Mouse (Mus musculus) lung, embryonic 15.5 days (tissue): ENCODE results near the gene Syn3. TPM values are rescaled to one million over a fixed set of nuclear protein-coding genes. Genes with fewer than 3 reads are reported as not detected.
A peak's percentile ranks its signal among the peaks of the same experiment; 100 is the strongest.

Experiments used
- ATAC-seq: fragments of 200-750 bp; cut with Nextera tagmentation; 2 replicates; pipeline ENCODE4 v1.8.0; 2017; ENCODE audit warnings: moderate number of reproducible peaks, borderline replicate concordance; ENCODE audit not compliant: low FRiP score, low TSS enrichment; ENCODE audit errors: extremely low read depth
- H3K27ac ChIP-seq: fragments of 300-500 bp; sonication (generic); 2 replicates; pipeline ENCODE4 v1.5.1; 2015; ENCODE audit warnings: moderate library complexity, mild to moderate bottlenecking, inconsistent platforms
- H3K27me3 ChIP-seq: fragments of 300-500 bp; sonication (generic); 2 replicates; pipeline ENCODE4 v1.6.1; 2015; ENCODE audit warnings: inconsistent platforms
- H3K36me3 ChIP-seq: fragments of 300-500 bp; sonication (generic); 2 replicates; pipeline ENCODE4 v1.6.1; 2015; ENCODE audit warnings: inconsistent platforms
- H3K4me1 ChIP-seq: fragments of 300-500 bp; sonication (generic); 2 replicates; pipeline ENCODE4 v1.6.1; 2015; ENCODE audit warnings: inconsistent platforms
- H3K4me2 ChIP-seq: fragments of 300-500 bp; sonication (generic); 2 replicates; pipeline ENCODE4 v1.6.1; 2015; ENCODE audit warnings: inconsistent platforms, mild to moderate bottlenecking, moderate library complexity
- H3K4me3 ChIP-seq: fragments of 300-500 bp; sonication (generic); 2 replicates; pipeline ENCODE4 v1.5.1; 2015; ENCODE audit warnings: mild to moderate bottlenecking, inconsistent platforms
- H3K9ac ChIP-seq: fragments of 300-500 bp; sonication (generic); 2 replicates; pipeline ENCODE4 v1.6.1; 2015; ENCODE audit warnings: inconsistent platforms
- H3K9me3 ChIP-seq: fragments of 300-500 bp; sonication (generic); 2 replicates; pipeline ENCODE4 v1.6.1; 2016; ENCODE audit warnings: inconsistent platforms
- WGBS: fragments of 180-500 bp; shearing (Covaris S2); methylation state at CpG from one replicate; pipeline ENCODE4 v1.1.7; 2015; 5-methylcytosine and 5-hydroxymethylcytosine counted together
- polyA plus RNA-seq: library from polyadenylated mRNA; unstranded; fragments of >200 nt; fragmentation: Nextera tagmentation; extraction: Ambion mirVana; gene quantifications from 2 replicates; pipeline ENCODE4 v1.2.1, GENCODE M21; 2015

Syn3 gene
- polyA plus RNA-seq, 1 experiment from 2014 or later: 2.6 TPM

DNA sequence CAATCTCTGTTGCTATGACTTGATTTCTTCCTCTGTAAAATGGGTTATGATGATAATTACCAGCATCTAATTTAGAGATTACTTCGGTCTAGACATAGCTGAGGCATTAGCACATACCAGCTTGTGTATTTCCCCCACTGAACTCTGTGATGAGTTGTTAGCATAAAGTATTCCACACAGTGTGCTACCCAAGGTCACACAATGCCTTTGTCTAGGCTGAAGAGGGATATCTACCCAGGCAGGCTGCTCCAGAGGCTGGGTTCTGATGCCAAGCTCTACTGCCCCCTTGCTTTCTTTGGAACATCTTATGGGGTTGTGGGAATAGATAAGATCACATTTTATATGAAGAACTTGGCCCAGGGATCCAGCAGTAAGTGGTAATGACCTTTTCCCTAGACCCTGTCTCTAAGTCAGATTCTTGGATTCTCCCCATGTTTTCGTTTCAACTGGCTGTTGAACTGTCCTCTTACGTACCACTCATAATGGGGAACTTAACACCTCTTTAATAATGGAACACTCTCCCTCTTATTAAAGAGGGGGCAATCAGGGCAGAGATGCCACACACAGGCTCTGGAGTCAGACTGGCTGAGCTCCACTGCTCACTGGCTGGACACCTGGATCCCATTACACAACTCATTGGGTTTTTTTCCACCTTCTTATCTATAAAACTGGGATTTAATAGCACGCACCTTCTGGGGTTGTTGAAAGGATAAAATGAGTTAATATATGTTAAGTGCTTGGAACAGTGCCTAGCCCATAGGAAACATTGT, 100.9 kb downstream of the Syn3 start:
- H3K36me3 ChIP-seq: no peaks in the 10 kb centered on the region
- no peaks in the 10 kb centered on the region for H3K9me3 ChIP-seq
- WGBS: 43% methylated on average over 4 of the region's 4 CpGs
- no peak overlapping the region for H3K4me2 ChIP-seq
- no peaks in the 10 kb centered on the region for H3K4me1 ChIP-seq
- H3K4me3 ChIP-seq: no peak overlapping the region
- H3K9ac ChIP-seq: no peak overlapping the region
- no peaks in the 10 kb centered on the region for H3K27me3 ChIP-seq
- no peak for ATAC-seq
- no peak overlapping the region for H3K27ac ChIP-seq

DNA sequence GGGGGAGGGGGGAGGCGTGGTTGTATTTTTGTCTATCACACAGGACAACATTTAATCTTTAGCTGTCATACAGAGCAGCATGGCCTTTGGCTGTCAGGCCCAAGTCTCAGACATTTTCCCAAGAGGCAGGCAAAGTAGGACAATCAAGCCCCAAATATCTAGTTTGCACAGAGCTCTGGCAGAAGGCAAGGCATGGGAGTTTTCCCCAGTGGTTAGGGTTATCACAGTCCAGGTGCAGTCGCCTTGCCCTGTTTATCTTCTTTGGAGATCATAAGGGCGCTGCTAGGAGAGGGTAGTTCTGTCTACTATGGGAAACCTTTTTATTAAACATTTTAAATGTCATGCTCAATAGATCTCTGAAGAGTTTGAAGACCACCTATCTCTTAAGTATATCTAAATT, 106.3 kb downstream of the Syn3 start:
- H3K27ac ChIP-seq: no peak overlapping the region
- peaks cover 8% of the 10 kb centered on the region for H3K4me1 ChIP-seq
- no peak overlapping the region for H3K9ac ChIP-seq
- H3K27me3 ChIP-seq: no peaks in the 10 kb centered on the region
- whole genome bisulfite sequencing: 71% methylated on average over 3 of the region's 3 CpGs
- H3K4me2 ChIP-seq: no peak overlapping the region
- no peak for ATAC-seq
- no peaks in the 10 kb centered on the region for H3K9me3 ChIP-seq
- no peaks in the 10 kb centered on the region for H3K36me3 ChIP-seq
- no peak overlapping the region for H3K4me3 ChIP-seq

DNA sequence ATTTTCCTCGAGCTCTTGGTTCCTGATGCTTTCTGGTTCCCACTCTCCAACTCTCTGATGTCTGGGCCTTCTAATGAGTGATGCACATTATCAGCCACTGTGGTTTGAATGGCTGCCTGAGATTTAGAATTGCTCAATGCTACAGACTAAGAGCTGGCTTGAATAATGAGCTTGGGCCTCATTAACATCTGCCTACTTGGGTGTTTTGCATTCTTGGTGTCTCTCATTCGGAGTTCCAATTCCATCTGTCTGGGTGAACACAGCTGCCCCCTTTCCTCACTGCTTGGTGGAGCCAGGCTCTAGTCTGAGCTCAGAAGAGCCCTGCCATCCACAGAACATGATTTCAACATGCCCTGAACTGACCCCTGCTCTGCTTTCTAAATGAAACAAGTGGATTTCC, 108.8 kb downstream of the Syn3 start:
- ATAC-seq: 0 out of 2 replicates have a peak, but pooled peaks have one; percentile 4
- H3K27ac ChIP-seq: no peak overlapping the region
- H3K27me3 ChIP-seq: no peaks in the 10 kb centered on the region
- H3K4me2 ChIP-seq: no peak overlapping the region
- 49% methylated on average over 2 of the region's 2 CpGs for WGBS
- H3K36me3 ChIP-seq: no peaks in the 10 kb centered on the region
- H3K9ac ChIP-seq: no peak overlapping the region
- no peaks in the 10 kb centered on the region for H3K9me3 ChIP-seq
- peaks cover 16% of the 10 kb centered on the region for H3K4me1 ChIP-seq
- H3K4me3 ChIP-seq: no peak overlapping the region

DNA sequence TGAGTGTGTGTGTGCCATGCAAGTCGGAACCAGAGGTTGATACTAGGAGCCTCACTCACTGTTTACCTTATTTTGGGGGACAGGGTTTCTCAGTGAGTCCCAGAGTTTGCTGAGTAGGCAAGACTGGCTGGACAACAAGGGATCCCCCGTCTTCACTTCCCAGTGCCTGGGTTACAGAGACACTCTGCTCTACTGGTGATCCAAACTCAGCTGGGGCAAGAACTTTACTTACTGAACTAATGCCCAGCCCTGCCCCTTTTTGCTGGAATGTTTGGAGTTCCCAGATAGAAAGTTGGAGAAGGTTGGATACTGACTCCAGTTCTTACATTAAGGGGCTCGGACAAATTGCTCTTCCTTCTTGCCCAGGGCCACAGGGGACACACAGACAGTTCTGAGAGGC, 109.3 kb downstream of the Syn3 start:
- Histone ChIP-seq H3K27me3 (no peaks in the 10 kb centered on the region), H3K36me3 (no peaks in the 10 kb centered on the region), H3K9me3 (no peaks in the 10 kb centered on the region), H3K27ac (no peak overlapping the region), H3K4me3 (no peak overlapping the region), H3K4me1 (peaks cover 16% of the 10 kb centered on the region), H3K4me2 (no peak overlapping the region), H3K9ac (no peak overlapping the region)
- 77% methylated on average over 3 of the region's 3 CpGs for WGBS
- no peak for ATAC-seq

DNA sequence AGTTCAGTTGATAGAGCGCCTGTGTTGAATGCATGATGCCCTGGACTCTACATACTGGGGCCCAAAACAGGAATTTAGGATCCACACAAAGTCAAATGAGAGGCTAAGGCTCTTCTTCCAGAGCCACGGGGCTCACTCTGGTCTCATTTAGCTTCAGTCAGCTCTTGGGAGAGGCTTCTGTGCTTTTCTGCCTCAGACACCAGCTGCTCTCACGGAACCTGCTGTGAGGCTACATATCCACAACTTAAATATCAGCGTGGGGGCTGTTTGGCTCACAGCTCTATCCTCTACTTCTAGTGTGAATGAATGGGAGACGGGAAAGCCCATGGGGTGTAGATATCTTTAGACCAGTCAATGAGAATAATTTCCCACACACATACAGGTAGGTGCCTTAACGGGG, 109.9 kb downstream of the Syn3 start:
- H3K9ac ChIP-seq: no peak overlapping the region
- H3K27ac ChIP-seq: no peak overlapping the region
- no peak overlapping the region for H3K4me2 ChIP-seq
- H3K4me3 ChIP-seq: no peak overlapping the region
- H3K4me1 ChIP-seq: peaks cover 16% of the 10 kb centered on the region
- H3K27me3 ChIP-seq: no peaks in the 10 kb centered on the region
- no peak for ATAC-seq
- no peaks in the 10 kb centered on the region for H3K9me3 ChIP-seq
- no peaks in the 10 kb centered on the region for H3K36me3 ChIP-seq
- WGBS: 82% methylated on average over 6 of the region's 6 CpGs

DNA sequence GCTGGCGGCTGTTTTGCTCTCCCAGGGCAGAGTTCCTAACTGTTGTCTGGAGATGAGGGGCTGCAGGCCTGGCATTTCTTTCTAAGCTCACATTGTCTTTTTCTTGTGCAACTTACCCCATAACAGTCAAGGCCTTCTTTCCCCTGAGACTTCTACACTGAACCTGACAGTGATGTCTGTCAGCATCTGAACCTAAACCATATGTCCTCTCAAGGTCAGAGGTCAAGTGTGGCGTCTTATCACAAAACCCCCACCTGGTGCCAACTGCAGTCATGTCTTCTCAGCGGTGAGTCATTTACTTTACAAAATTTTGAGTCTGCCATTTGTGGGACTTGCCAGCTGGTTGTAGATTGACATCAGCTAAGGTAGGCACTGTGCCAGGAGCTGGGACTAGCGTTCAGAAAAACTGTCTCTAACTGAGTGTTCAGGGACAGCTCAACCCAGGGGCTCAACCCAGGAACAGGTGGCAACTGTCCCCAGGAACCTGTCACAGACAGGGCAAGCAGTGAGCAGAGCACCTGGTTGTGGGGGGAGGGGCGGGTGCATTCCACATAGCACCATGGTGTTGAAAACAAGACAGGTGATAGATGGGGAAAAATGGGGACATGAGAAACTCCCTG, 110.8 kb downstream of the Syn3 start:
- Histone ChIP-seq H3K9me3 (no peaks in the 10 kb centered on the region), H3K4me3 (no peak overlapping the region), H3K4me1 (peaks cover 16% of the 10 kb centered on the region), H3K9ac (no peak overlapping the region), H3K4me2 (no peak overlapping the region), H3K27me3 (no peaks in the 10 kb centered on the region), H3K36me3 (no peaks in the 10 kb centered on the region), H3K27ac (no peak overlapping the region)
- ATAC-seq: no peak
- 41% methylated on average over 5 of the region's 5 CpGs for WGBS

DNA sequence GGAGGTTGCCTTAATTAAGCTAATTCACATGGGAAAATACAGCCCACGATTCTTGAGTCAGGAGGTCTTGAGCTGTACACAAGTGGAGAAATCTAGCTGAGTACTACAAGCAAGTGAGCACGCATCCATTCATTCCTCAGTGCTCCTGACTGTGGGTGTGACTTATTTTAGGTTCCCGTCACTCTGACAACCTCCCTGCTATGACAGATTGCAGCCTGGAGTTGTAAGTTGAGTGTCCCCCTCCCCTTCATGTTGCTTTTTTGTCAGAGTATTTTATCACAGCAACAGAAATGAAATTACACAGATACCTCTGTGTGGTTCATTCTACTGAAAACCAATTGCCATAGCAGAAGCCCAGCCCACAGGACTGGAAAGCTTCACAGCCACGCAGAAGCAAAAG, 112.5 kb downstream of the Syn3 start:
- no peak overlapping the region for H3K9ac ChIP-seq
- peaks cover 16% of the 10 kb centered on the region for H3K4me1 ChIP-seq
- no peaks in the 10 kb centered on the region for H3K27me3 ChIP-seq
- ATAC-seq: no peak
- no peak overlapping the region for H3K27ac ChIP-seq
- H3K36me3 ChIP-seq: no peaks in the 10 kb centered on the region
- 83% methylated on average over 4 of the region's 4 CpGs for WGBS
- no peaks in the 10 kb centered on the region for H3K9me3 ChIP-seq
- no peak overlapping the region for H3K4me2 ChIP-seq
- no peak overlapping the region for H3K4me3 ChIP-seq

DNA sequence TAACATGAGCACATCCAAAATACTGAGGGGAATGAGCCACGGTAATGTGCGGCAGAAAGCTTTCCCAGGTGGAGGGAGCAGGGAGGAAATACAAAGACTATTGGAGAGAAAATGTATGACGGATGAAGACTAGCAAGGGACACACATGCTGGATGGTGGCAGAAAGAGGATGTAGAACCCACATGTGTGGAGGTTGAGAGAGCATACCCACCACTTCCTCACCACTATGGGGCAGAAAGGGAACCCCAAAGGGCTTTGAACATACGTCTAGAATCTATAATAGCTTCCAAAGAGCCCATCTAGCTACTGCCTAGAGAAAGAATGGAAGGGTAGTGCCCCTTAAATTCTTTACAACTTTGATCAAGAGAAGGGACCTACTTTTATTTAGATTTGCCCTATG, 113.0 kb downstream of the Syn3 start:
- no peaks in the 10 kb centered on the region for H3K27me3 ChIP-seq
- H3K36me3 ChIP-seq: no peaks in the 10 kb centered on the region
- no peak overlapping the region for H3K9ac ChIP-seq
- H3K4me1 ChIP-seq: peaks cover 16% of the 10 kb centered on the region
- no peak overlapping the region for H3K27ac ChIP-seq
- H3K4me2 ChIP-seq: no peak overlapping the region
- 80% methylated on average over 4 of the region's 4 CpGs for WGBS
- no peak overlapping the region for H3K4me3 ChIP-seq
- no peak for ATAC-seq
- H3K9me3 ChIP-seq: no peaks in the 10 kb centered on the region

DNA sequence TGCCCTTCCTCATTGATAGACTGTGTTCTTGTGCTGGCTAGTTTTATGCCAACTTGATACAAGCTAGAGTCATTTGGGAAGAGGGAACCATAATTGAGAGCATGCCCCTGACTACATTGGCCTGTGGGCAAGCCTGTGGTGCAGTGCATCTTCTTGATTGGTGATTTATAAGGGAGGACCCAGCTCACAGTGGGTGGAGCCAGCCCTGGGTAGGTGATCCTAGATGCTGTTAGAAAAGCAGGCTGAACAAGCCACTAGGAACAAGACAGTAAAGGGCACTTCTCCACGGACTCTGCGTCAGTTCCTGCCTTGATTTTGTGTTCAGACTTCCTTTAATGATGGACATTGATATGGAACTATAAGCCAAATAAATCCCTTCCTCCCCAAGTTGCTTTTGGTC, 114.0 kb downstream of the Syn3 start:
- H3K36me3 ChIP-seq: no peaks in the 10 kb centered on the region
- no peak overlapping the region for H3K9ac ChIP-seq
- 72% methylated on average over 2 of the region's 2 CpGs for WGBS
- H3K4me1 ChIP-seq: peaks cover 16% of the 10 kb centered on the region
- H3K4me3 ChIP-seq: no peak overlapping the region
- H3K4me2 ChIP-seq: no peak overlapping the region
- no peak overlapping the region for H3K27ac ChIP-seq
- no peaks in the 10 kb centered on the region for H3K27me3 ChIP-seq
- H3K9me3 ChIP-seq: no peaks in the 10 kb centered on the region
- ATAC-seq: no peak

DNA sequence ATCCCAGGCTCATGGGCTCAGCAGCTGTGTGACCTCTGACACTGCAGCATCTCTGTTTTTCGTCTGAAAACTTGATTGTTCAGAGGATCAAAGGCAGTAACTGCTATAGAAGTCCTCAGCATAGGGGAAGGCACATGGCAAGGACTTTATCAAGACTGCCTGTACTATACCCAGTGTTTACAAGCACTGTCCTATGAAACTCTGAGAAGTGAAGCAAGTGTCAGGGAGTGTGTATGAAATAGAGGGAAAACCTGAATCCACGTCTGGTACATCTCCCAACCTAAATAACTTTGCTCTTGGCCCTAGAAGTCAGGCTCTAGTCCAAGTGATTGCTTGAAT, 116.8 kb downstream of the Syn3 start:
- no peak overlapping the region for H3K4me2 ChIP-seq
- peaks cover 3% of the 10 kb centered on the region; the same call in 1 of the 2 replicates for H3K4me1 ChIP-seq
- H3K27ac ChIP-seq: no peak overlapping the region
- no peak for ATAC-seq
- no peak overlapping the region for H3K4me3 ChIP-seq
- H3K36me3 ChIP-seq: no peaks in the 10 kb centered on the region
- no peaks in the 10 kb centered on the region for H3K27me3 ChIP-seq
- no peak overlapping the region for H3K9ac ChIP-seq
- no peaks in the 10 kb centered on the region for H3K9me3 ChIP-seq
- 31% methylated on average over 2 of the region's 2 CpGs for WGBS

DNA sequence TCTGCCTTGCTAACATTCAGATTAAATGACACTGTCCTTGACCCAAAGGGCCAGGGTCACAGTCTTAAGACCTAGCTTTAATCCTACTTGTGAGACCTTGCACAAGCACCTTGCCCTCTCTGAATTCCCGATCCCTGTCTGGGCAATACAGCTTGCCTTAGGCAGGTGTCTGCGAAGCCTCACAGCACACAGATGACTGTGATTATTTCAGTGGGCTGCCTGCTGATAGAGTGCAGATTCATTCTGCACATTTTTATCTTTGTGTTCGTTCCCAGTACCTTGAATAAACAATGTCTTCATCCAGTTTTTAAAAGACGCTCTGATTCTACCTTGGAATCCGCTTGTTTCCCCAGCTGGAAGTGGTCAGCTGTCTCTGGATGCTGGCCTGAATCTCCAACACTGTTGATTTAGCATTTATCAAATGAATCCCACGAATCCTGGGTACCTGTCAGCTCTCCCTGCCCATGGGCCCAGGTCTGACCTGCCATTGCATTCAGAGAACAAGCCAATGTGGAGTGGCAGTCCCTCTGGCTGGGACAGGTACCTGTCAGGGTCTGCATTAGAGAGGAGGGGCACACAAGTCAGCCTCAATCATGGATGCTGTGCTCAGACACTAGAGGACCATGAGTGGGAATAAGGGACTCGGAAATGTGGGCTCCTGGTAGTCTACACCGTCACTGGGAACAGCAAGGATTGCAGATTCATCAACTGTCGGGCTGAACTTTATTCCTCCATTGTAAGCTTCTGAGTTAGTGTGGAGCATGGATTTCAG, 117.4 kb downstream of the Syn3 start:
- 52% methylated on average over 9 of the region's 9 CpGs for WGBS
- H3K9me3 ChIP-seq: no peaks in the 10 kb centered on the region
- no peaks in the 10 kb centered on the region for H3K27me3 ChIP-seq
- H3K4me3 ChIP-seq: no peak overlapping the region
- no peak overlapping the region for H3K9ac ChIP-seq
- H3K27ac ChIP-seq: no peak overlapping the region
- no peaks in the 10 kb centered on the region; the same call in 1 of the 2 replicates for H3K4me1 ChIP-seq
- ATAC-seq: no peak
- no peaks in the 10 kb centered on the region for H3K36me3 ChIP-seq
- H3K4me2 ChIP-seq: no peak overlapping the region

DNA sequence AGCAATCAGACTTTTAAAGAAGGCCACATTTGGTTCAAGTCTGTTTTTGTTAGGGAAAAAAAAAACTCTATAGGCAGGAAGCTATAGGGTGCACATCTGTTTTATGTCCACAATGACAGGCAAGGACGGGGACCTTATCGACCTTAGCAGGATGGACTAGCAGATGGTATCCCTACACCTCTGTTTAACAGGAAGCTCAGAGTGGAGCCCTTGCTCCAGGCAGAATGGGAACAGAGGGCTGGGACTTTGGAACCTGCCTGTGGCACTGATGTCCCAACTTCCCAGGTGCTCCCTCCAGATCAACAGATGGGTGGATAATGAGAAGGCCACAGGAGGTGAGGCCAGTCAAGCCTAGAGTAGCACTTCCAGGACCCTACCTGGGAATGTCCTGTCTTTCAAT, 118.1 kb downstream of the Syn3 start:
- no peak overlapping the region for H3K9ac ChIP-seq
- WGBS: 49% methylated on average over 2 of the region's 2 CpGs
- H3K4me1 ChIP-seq: peaks cover 5% of the 10 kb centered on the region
- no peak for ATAC-seq
- H3K4me2 ChIP-seq: no peak overlapping the region
- no peaks in the 10 kb centered on the region for H3K36me3 ChIP-seq
- no peaks in the 10 kb centered on the region for H3K9me3 ChIP-seq
- H3K27me3 ChIP-seq: no peaks in the 10 kb centered on the region
- H3K4me3 ChIP-seq: no peak overlapping the region
- H3K27ac ChIP-seq: no peak overlapping the region
